Mouse (Mus musculus) adrenal gland, adult 18-20 months (tissue): Measurements from ENCODE around the gene Prx. TPM values are rescaled to one million over a fixed set of nuclear protein-coding genes. Genes with fewer than 3 reads are reported as not detected.

Source experiments
- DNase-seq, 2 experiments: peaks; one replicate each; pipeline ENCODE4 v3.0.0; 2021 to 2022; ENCODE audit warnings: low spot score in 2 of 2
- total RNA-seq, 2 experiments: library from RNA; stranded (reverse); gene quantifications; 1 replicate in 1 of 2; 2 replicates in 1 of 2; pipeline ENCODE4 v1.2.3; 2021

Gene Prx
- total RNA-seq, 2 experiments from 2014 or later: 2.6 to 3.0 TPM

DNA sequence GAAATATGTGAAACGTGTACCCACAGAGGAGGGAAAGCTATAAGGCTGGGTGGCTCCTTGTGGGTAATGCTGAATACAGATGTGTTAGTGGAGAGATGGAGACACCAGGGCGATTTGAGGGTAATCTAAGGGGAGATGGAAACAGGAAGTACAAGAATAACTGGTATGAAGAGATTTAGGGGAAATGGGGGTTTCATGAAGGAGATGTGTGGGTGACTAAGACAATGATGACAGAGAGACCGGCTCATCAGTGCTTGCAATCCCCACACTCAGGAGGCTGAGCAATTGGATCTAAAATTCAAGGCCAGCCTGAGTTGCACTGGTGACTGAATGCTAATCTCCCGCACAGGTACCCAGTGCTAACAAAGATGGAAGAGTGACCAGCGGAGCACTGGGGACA lies 52.9 kb downstream of the Prx start:
- no peak for DNase-seq

DNA sequence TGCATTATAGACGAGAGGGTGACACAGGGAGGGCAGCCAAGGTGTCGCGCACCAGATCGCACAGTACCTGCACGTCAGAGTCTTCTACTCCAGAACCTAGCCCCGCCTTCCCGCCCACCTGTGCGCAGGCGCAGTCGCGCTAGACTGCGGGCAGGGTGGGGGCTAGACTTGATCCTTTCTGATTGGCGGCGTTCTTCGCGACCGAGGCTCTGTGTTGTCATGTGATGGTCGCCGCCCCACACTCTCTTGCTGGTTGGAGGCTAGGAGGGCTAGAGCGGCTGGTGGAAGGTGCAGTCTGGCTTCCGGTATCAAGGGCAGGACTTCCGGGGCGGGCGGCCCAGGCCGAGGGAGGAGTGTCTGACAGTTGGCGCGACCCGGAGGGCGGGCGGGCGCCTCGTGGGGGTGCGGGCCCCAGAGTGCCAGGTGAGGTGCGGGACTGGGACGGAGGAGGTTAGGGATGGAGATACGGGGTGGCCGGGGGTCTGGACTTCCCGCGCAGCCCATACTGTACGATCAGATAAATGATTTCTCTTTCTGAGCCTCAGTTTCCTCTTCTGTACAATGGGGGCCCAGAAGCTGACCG lies 53.9 kb downstream of the Prx start, which contains the start of the genes Pld3 and 2310022A10Rik:
Pld3 (minus strand) TSS at position 288 of the 583 bp plus-strand sequence.
2310022A10Rik (plus strand) TSS at position 303 of the 583 bp plus-strand sequence.
- peak; percentile 87 to 90 for DNase-seq

DNA sequence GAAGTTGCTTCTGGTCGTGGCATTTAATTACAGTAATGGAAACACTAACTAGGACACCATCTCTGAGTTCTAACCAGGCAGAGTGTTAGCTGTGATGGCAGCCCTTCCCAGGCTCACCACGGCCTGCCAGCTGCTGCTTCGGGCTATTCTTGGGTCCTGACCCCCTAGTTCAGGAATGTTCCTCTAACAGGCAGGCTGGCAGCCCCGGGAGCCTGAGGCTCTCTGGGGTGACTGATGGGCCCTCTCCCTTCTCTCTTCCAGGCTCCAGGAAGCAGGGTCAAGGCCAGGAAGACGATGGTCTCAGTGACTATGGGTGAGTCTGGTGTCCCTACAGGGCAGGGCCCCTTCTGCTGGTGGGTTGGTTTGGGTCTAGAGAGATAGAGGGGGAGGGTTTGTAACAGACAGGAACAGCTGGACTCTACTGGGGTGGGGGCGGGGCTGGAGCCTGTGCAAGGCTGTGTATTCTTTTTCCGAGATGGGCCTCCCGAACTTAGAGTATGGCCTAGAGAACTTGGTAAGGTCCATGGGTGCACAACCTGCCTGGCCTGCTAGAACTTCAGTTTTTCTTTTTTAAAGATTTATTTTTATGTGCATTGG lies 61.3 kb downstream of the Prx start:
- no peak for DNase-seq

DNA sequence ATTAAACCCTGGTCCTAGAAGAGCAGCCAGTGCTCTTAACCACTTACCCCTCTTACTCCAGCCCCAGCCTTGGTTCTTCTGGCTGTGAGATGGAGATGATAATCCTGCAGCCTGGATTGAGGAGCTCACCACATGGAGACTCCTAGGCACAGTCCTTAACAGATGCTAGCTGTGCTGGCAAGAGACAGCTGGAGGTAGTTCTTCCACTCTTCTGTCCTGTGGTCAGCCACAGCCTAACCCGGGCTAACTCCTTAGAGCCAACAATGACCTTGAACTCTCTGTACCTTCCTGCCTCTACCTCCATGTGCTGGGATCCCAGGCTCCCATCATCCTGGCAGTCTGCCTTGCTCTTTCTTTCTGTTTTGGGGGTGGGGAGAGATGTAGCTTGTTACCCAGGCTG lies 61.9 kb downstream of the Prx start:
- DNase-seq: no peak

Other genes starting within 250 kb of the Prx start
- 1 to 10 TPM; 6.8 to 7.7 TPM for gene Numbl, start 240.9 kb upstream of the Prx start, total RNA-seq
- gene Ltbp4, start 161.6 kb upstream of the Prx start, total RNA-seq: 10 to 100 TPM; 88.5 to 90.6 TPM
- 10 to 100 TPM; 18.3 to 19.4 TPM for gene Shkbp1, start 143.3 kb upstream of the Prx start, total RNA-seq
- gene Gm20479, start 141.9 kb upstream of the Prx start, total RNA-seq: 1 to 10 TPM in 1 of 2 experiments, not detected in 1; 1.7 TPM
- gene Sptbn4, start 51.6 kb upstream of the Prx start, total RNA-seq: 1 to 10 TPM; 2.9 to 3.1 TPM
- 10 to 100 TPM; 40.1 to 56.1 TPM for gene Blvrb, start 51.3 kb upstream of the Prx start, total RNA-seq
- 10 to 100 TPM; 10.6 to 11.5 TPM for gene Sertad3, start 25.6 kb upstream of the Prx start, total RNA-seq
- 10 to 100 TPM; 17.3 to 23.7 TPM for gene Sertad1, start 12.4 kb upstream of the Prx start, total RNA-seq
- gene Hipk4, start 23.9 kb downstream of the Prx start, total RNA-seq: under 1 TPM; 0.26 to 0.40 TPM
- gene Pld3, start 53.9 kb downstream of the Prx start, total RNA-seq: 100 to 1,000 TPM; 123 to 147 TPM
- gene 2310022A10Rik, start 53.9 kb downstream of the Prx start, total RNA-seq: 10 to 100 TPM; 13.5 to 18.9 TPM
- 100 to 1,000 TPM; 209 to 250 TPM for gene Akt2, start 92.2 kb downstream of the Prx start, total RNA-seq
- gene Ttc9b, start 154.6 kb downstream of the Prx start, total RNA-seq: not detected
- gene Map3k10, start 175.3 kb downstream of the Prx start, total RNA-seq: 10 to 100 TPM; 30.3 to 33.4 TPM
- 1 to 10 TPM; 1.2 to 2.0 TPM for gene Zfp607b, start 190.0 kb downstream of the Prx start, total RNA-seq
- gene Zfp60, start 232.1 kb downstream of the Prx start, total RNA-seq: 10 to 100 TPM; 13.3 to 16.2 TPM